Mouse (Mus musculus) adipocyte (in vitro differentiated cells): ENCODE measurements around the gene Cwc22.

ENCODE experiments used
- DNase-seq: peaks from one replicate; pipeline ENCODE4 v3.0.0-alpha.2; 2016; ENCODE audit warnings: low spot score

Cwc22 gene

GRCm38 (mm10) chr2:77925187-77925924, 20.8 kb downstream of the Cwc22 start:
- no peak for DNase-seq

- DNase-seq = peak; percentile 74
Observed at GRCm38 (mm10) chr2:77924003-77924402, 22.2 kb downstream of the Cwc22 start.

DNA sequence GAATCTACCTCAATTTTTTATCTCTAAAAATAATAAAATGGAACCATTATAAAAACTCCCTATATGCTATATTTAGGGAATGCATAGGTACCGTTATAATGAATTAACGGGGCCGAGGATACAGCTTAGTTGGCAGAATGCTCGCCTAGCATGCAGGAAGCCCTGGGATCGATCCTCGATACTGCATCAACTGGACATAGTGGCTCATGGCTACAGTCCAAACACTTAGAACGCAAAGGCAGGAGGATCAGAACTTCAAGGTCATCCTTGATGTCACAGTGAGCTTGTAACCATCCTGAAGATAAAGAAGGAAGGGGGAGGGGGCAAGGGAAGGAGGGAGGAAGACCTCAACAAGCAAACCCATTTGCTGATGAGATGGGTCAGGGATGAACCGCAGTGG, 23.0 kb downstream of the Cwc22 start:
- DNase-seq = peak; percentile 76

DNA sequence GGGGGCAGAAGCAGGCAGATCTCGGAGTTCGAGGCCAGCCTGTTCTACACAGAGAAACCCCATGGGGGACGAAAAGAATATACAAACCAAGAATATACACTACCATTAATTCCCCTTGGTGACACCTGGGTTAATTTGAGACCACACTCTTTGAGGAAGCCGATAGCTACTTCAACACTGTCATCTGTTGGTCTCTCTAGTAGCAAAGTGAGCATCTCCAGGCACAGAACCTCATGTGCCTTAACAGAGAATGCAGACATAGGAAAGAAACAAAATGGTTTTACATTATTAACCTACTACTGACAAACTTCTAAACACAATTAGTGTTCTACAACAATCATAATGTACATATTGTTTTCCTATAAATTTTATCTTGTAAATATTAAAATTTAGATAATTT, 24.9 kb downstream of the Cwc22 start:
- DNase-seq = peak; percentile 71

DNA sequence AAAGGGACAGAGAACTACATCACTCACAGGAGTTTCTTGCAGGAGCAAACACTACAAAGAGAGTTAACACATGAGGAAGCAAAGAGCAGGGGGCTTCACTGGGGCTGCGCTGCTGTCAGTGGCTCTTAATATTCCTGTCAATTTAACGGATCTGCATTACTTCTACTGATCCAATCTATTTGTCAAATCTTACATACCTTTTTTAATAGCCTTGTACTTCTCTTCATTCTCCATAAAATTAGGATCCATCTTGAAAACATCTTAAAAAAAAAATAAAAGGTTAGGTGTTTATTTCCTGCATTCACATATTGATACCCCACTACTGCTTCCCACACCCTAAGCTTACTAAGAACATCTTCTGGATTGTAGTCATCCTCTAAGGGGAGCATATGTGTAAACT, 25.6 kb downstream of the Cwc22 start:
- DNase-seq = peak; percentile 76

- DNase-seq = peak; percentile 75
Observed at GRCm38 (mm10) chr2:77918474-77918873, 27.7 kb downstream of the Cwc22 start.

GRCm38 (mm10) chr2:77918006-77918405, 28.2 kb downstream of the Cwc22 start:
- no peak for DNase-seq

GRCm38 (mm10) chr2:77917360-77917734, 28.8 kb downstream of the Cwc22 start:
- peak; percentile 78 for DNase-seq

GRCm38 (mm10) chr2:77916586-77917359, 29.4 kb downstream of the Cwc22 start:
- peak; percentile 77 for DNase-seq

DNA sequence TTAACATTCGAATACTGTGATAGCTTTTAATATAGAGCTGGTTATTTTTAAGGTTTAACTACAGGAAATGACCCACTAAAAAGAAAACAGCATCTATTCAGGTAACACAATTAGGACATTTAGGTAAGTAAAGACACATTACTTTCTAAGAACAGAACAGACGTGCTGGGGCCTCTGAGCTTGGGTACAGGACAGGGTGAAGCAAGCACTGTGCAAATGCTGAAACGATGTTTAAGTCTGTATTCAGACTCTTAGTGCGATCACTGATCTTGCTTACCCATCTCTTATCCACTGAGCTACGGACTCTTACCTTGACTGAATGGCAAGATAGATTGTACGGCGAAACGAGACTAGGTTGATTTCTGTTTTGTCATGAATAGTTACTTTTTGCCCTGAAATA, 31.0 kb downstream of the Cwc22 start:
- DNase-seq = peak; percentile 76

- DNase-seq = no peak
Observed at GRCm38 (mm10) chr2:77913628-77914027, 32.5 kb downstream of the Cwc22 start.

DNA sequence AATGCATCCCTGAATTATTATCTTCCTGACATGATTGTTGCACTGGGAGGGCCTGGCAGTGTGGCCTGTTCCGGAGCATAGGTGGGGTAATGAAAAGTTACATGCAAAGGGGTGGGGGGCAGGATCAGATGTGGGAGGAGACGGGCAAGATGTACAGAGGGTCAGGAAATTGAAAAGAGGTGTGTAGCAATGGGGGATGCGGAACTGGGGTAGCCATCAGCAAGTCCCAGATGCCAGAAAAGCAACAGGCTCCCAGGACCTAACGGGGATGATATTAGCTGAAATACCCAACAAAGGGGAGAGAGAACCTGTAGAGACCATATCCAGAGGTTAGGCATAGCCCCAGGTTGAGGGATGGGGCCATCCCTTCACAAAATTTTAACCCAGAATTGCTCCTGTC, 34.0 kb downstream of the Cwc22 start:
- peak; percentile 69 for DNase-seq

DNA sequence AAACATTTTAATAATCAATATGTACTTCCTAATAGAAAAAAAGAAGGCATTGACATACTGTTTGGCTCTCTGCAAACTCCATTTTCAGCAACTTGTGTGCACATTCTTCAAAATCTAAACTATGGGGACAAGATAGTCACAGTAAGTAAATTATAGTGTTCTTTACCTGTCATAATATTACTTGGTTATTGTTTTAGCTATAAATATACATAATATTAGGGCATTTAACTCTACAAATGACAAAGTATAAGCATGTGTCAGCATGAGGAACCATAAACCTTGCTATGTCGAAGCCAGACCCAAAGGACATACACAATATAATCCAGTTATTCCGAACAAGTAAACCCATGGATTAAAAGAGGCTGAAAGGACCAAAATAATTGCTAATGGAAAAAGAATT, 34.7 kb downstream of the Cwc22 start:
- peak; percentile 66 for DNase-seq

DNA sequence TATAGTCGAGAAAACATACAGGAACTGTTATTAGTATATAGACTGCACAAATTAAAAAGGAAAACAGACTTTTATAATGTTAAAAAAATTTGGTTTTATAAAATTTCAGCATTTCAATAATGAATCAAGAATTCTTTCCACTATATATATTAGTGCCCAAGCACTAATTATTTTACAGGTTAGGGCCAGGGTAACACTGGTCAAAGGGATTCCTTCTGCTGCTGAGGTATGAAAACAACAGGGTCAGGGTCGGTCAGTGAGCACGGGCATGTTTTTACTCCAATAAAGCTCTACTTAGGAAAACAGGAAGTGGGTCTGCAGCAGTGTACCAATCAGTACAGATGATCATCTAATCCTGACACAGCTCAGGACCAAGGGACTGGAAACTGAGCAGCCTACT, 36.0 kb downstream of the Cwc22 start:
- peak; percentile 78 for DNase-seq

DNA sequence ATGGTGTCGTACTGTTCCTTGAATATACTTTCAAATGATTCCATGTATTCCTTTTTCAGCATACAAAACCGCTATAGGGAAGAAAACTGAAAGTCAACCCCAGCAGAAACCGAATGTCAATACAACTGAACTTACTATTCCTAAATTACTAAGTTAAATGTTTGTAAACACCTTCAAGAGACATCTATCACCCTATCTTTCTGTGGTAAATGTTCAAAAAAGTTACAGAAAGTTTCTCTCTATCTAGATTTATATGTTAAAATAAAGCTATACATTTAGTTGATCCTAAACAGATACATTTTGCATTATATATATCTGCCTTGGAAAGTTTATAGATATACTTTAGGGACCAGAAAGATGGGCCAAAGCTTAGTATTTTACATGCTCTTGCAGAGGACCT, 39.0 kb downstream of the Cwc22 start:
- peak; percentile 79 for DNase-seq

- no peak for DNase-seq
Observed at GRCm38 (mm10) chr2:77905023-77905422, 41.2 kb downstream of the Cwc22 start.

- peak; percentile 78 for DNase-seq
Observed at GRCm38 (mm10) chr2:77904495-77904894, 41.7 kb downstream of the Cwc22 start.

DNA sequence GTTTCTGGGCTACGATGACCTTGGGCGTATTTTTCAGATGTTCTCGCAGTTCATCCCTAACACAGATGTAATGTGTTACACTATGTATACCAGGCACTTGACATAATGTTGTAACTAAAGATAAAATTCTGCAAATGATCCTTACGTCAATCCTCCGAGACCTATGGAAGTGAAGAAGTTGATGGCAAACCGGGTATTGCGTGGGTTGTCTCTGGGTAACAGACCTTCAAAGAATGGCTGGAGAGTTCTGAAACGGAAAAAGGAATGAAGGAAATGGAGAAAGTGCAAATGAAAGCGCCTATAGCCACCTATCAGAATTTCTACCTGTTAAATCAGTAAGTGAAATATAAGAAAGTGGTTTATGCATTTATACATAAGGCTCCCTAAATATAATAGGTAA, 42.2 kb downstream of the Cwc22 start:
- peak; percentile 73 for DNase-seq

DNA sequence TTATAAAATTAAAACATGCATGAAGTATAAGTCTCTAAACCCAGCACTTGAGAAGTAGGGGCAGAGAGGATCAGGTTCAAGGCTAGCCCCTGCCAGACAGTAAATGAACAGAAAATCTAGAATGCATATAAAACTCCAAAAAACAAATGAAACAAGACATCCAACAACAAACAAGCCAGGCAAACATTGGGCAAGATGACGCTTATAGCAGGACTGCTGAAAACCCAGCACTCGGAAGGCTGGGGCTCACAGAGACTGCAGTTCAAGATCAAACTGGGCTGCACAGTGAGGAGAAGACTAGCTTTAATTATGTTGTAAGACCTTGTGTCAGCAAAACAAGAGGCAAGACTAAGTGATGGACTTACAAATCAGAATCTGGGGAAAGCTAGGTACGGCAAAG, 43.1 kb downstream of the Cwc22 start:
- peak; percentile 77 for DNase-seq

DNA sequence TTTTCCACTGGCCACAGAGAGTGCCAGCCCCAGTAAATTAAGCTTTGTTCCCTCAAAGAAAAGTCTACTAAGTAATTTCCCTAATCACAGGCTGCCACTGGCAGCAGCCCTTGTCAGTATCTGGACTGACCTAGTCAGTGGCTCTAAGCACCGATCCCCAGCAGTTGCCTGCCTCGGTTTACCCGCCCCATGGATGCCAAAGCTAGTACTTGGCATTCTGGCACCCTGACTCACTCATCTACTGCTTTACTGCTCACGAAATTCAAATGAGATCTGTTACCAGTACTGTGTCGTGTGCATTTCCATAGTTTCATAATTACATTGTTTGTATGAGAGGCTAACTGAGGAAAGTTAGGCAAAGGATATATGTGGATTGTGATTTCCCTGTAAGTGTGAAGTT, 44.9 kb downstream of the Cwc22 start:
- DNase-seq = peak; percentile 71

DNA sequence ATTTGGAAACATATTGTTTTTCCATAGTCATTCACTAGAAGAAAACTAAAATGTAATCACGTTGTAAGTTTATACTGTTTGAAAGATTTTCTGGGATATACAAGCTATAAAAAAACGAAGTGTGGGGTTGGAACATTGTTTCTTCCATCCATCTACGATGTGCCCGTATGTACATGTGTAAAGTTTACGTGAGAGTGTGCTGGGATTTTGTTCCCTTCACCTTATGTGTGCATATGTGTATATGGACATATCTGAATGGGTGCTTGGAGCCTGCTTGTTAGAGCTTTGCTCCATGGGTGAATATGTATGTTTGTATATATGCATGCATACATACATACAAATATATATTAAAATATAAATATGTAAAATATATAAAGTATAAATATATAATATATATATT, 45.4 kb downstream of the Cwc22 start:
- peak; percentile 72 for DNase-seq

GRCm38 (mm10) chr2:77900111-77900510, 46.1 kb downstream of the Cwc22 start:
- peak; percentile 72 for DNase-seq

- DNase-seq = peak; percentile 73
Observed at GRCm38 (mm10) chr2:77898436-77898835, 47.7 kb downstream of the Cwc22 start.

DNA sequence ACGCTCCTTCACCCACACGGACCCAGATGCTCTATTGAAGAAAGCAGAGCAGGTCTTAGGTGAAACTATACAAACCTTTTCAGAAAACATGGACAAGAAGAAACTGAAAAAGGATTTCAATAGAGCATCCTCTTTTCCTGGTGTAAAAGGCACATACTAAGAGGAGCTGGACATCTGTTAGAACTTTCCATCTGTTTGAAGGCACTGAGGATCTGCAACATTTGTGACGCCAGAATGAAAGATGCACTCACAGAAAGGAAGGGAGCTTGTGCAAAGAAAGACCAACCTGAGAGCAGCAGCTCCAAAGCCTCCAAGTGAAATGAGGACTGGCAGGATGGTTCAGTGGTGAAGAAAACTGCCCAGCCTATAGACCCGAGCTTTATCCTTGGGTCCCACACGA, 48.2 kb downstream of the Cwc22 start:
- DNase-seq = no peak
